Mouse (Mus musculus) ovary, postnatal 36 days (tissue): ENCODE measurements around the gene Crybb3.

Experiments
- DNase-seq: peaks from one replicate; pipeline ENCODE4 v3.0.0; 2022; ENCODE audit warnings: low spot score, mixed read lengths

The Crybb3 gene

DNA sequence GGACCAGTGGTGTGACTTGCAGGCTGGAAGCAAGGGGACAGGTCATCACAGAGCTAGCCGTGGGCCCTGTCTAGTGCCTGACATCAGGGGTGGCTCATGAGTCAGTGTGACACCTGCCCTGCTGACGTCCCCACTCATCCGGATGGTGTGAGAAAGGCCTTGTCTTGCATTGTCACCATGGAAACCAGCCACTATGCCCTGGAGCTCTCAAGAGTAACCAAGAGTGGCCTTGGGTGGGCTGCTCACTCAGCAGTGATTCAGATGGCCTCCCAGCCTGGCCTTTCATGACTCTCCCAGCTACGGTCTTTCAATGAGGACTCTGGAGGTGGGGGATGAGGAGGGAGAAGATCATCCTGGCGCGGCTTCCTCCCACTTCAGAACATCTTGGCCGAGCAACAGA lies 21.1 kb upstream of the Crybb3 start:
- DNase-seq = no peak

- DNase-seq = no peak
These were observed 20.1 kb upstream of the Crybb3 start for GRCm38 (mm10) chr5:113101457-113101856.

- no peak for DNase-seq
These were observed 19.0 kb upstream of the Crybb3 start for GRCm38 (mm10) chr5:113100422-113100821.

DNA sequence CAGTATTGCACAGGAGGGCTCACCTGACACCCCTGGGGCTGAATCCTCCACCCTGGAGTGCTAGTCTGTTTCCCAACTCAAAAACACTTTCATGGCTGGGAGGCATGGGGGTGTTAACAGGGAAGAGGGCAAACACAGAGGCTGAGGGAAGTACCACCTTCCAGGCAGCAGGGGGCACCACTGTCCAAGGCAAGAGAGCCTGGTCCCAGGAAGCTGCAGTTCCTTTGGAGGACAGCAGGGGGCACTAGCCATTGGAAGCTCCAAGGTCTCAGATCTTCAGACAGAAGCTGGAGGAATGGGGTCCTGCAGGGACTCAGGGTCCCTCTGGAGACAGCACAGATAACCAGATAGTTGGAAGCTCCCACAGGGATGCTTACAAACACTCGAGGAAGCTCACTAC lies 18.2 kb upstream of the Crybb3 start:
- DNase-seq = peak; percentile 88

DNA sequence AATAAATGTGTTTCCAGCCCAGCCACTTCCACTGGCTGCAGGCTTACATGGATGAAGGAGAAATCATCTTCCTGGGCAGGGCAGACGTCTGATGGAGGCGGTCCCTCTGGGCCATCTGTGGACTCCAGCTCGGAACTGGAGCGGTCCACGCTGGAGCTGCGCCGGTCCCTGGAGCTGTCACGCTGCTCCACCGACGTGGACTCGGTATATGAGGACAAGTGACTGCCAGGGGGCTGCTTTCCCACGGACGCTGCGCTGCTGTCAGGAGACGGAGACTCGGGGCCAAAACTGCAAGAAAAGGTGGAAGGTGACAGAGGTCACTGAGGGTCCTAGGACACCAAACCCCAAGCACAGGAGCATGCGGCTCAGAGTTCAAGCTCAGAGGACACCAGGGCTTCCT lies 16.2 kb upstream of the Crybb3 start:
- DNase-seq = no peak

DNA sequence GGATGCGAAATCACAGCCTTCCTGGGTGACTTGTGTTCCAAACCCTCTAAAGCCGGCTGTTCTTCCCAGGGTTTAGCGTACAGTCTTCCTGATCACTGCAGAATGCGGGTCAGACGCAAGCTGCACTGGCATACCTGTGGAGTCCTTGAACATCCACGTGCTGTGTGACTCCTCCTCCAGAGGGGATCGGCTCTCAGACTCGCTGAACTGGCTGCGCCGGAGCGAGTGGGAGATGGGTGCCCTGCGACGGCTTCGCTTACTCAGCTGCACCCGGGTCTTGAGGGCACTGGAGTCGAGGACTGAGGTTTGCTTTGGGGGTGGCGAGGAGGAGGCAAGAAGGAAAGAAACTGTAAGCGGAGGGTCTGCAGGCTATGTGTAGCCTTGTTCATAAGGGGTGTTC lies 14.1 kb upstream of the Crybb3 start:
- DNase-seq = no peak

- DNase-seq = no peak
These were observed 11.0 kb upstream of the Crybb3 start for GRCm38 (mm10) chr5:113092406-113092805.

DNA sequence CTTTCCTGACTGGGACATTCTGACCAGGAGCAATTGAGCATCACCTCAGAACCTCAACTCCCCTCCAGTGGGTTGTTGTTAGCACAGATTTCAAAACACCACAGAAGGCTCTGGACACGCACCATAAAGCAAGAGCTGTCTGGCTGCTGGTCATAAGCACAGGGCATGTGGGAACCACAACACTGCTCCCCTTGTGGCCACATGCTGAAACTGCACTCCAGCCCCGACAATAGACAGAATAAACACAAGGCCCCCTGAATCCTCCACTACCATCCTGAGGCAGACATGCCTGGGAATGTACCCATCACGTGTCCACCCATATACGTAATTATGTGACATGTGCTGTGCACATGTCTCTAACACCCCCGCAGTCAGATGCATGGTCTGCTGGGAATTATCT lies 9.8 kb upstream of the Crybb3 start:
- DNase-seq = no peak

GRCm38 (mm10) chr5:113090750-113091149 lies 9.4 kb upstream of the Crybb3 start:
- DNase-seq = no peak

GRCm38 (mm10) chr5:113090077-113090690 lies 8.8 kb upstream of the Crybb3 start:
- DNase-seq = no peak

GRCm38 (mm10) chr5:113087465-113087864 lies 6.1 kb upstream of the Crybb3 start:
- no peak for DNase-seq

GRCm38 (mm10) chr5:113086990-113087389 lies 5.6 kb upstream of the Crybb3 start:
- DNase-seq = no peak

- DNase-seq = no peak
These were observed 5.1 kb upstream of the Crybb3 start for GRCm38 (mm10) chr5:113086439-113086838.

DNA sequence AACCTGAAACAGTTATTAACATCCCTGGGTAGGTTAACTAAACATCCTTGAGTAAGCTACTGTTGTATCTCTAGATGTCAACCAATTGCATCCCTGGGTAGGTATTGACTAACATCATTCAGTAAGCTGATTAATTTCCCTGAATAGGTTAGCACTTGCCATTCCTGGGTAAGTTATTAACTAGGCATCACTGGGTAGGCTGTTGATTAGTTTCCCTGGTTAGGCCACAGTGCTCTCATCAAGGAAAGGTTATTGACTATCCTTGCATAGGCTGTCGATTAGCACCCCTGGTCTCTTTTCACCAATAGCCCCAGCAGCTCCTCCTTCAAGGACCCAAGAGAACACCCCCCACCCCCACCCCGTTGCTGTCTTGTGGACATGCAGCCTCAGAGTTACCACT lies 4.5 kb upstream of the Crybb3 start:
- DNase-seq = no peak

DNA sequence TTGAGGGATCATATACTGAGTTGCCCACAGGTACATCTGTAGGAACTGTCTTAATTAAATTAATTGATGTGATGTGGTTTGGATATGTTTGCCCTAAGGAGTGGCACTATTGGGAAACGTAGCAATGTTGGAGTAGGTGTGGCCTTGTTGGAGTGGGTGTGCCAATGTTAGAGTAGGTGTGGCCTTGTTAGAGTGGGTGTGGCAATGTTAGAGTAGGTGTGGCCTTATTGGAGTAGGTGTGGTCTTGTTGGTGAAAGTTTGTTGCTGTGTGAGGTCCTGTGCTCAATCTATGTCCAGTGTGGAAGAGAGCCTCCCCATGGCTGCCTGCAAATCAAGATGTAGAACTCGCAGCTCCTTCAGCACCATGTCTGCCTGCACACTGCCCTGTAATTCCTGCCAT lies 2.9 kb upstream of the Crybb3 start:
- DNase-seq = no peak

- no peak for DNase-seq
These were observed 1.2 kb upstream of the Crybb3 start for GRCm38 (mm10) chr5:113082356-113083168.

GRCm38 (mm10) chr5:113081020-113081419 lies 364 bp downstream of the Crybb3 start:
- no peak for DNase-seq

- no peak for DNase-seq
These were observed 1.6 kb downstream of the Crybb3 start for GRCm38 (mm10) chr5:113079783-113080182.

- no peak for DNase-seq
These were observed 2.7 kb downstream of the Crybb3 start for GRCm38 (mm10) chr5:113078686-113079085.

DNA sequence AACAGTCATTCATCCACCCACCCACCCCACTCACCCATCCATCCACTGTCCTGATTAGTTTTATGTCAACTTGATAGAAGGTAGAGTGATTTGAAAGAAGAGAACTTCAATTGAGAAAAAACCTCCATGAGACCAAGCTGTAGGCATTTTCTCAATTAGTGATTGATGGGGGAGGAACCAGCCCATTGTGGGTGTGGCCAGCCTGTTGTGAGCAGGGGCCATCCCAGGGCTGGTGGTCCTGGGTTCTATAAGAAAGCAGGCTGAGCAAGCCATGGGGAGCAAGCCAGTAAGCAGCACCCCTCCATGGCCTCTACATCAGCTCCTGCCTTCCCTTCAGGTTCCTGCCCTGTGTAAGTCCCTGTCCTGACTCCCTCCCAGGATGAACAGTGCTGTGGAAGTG lies 11.4 kb downstream of the Crybb3 start, which contains the start of gene Crybb2:
Gene Crybb2 (minus strand): TSS at position 101 of the 400 bp plus-strand sequence.
- DNase-seq = no peak

DNA sequence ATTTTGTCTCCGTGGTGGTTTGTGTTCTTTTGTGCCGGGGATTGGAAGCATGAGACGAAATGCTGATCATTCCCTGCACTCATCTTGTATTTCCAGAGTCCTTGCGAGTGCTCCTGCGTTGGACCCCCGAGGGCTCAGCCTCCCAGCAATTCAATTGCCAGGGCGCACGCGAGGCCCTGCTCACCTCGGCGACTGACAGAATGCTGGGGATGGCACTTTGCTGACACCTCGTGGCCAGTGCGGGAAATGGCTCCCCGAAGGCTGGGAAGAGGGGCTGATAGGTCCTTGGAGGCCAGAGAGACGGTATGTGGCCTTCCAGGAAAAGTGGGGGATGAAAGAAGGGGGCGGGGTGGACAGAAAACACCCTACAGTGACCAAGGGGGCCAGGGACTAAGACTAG lies 27.1 kb downstream of the Crybb3 start:
- peak; percentile 78 for DNase-seq

- no peak for DNase-seq
These were observed 30.7 kb downstream of the Crybb3 start for GRCm38 (mm10) chr5:113050581-113051185.

- no peak for DNase-seq
These were observed 31.5 kb downstream of the Crybb3 start for GRCm38 (mm10) chr5:113049876-113050275.
